Mouse (Mus musculus) cerebellum, adult 2 months (tissue): ENCODE results near the gene Sass6. TPM values are rescaled to one million over a fixed set of nuclear protein-coding genes. Genes with fewer than 3 reads are reported as not detected.
"Not testable (repeated sequence)": the region's sequence is repeated elsewhere in the genome, so short reads cannot be mapped to it uniquely, and the experiment has no call there.

Experiments used
- DNase-seq, 2 experiments: peaks; one replicate each; pipeline ENCODE4 v3.0.0; 2021
- H3K27ac ChIP-seq: fragments of 200-500 bp; 2 replicates; pipeline ENCODE4 v1.5.1; 2012; ENCODE audit warnings: low read length, control low read depth, inconsistent platforms; ENCODE audit not compliant: insufficient read depth
- H3K27me3 ChIP-seq: fragments of 200-500 bp; 2 replicates; pipeline ENCODE4 v1.6.1; 2012; ENCODE audit warnings: inconsistent platforms, mild to moderate bottlenecking, low read length, moderate library complexity; ENCODE audit not compliant: control insufficient read depth, insufficient read depth
- H3K4me1 ChIP-seq: fragments of 200-500 bp; 2 replicates; pipeline ENCODE4 v1.6.1; 2011; ENCODE audit warnings: low read length; ENCODE audit not compliant: control insufficient read depth, insufficient read depth
- H3K4me3 ChIP-seq: fragments of 200-500 bp; replicated peaks from 2 replicates; pipeline ENCODE3; 2011; ENCODE audit warnings: mild to moderate bottlenecking, low read depth, low read length, control low read depth; ENCODE audit not compliant: insufficient read depth
- CTCF ChIP-seq: fragments of 200-500 bp; IDR thresholded peaks from 2 replicates; pipeline ENCODE4 v1.5.1; 2011; ENCODE audit warnings: low read depth, mild to moderate bottlenecking, control low read depth, low read length, moderate library complexity, borderline replicate concordance; ENCODE audit not compliant: insufficient read depth
- POLR2A ChIP-seq: fragments of 200-500 bp; IDR thresholded peaks from 2 replicates; pipeline ENCODE4 v1.6.1; 2011; ENCODE audit warnings: low read length, control low read depth, borderline replicate concordance; ENCODE audit not compliant: insufficient read depth
- WGBS: fragments of 180-500 bp; shearing (Covaris S2); methylation state at CpG from one replicate; pipeline ENCODE4 v1.1.7; 2018; 5-methylcytosine and 5-hydroxymethylcytosine counted together
- polyA plus RNA-seq: library from polyadenylated mRNA; depleted of rRNA; stranded (reverse); fragments of >200 nt; gene quantifications from 2 replicates; pipeline ENCODE4 v1.2.3, GENCODE M21; 2012; rRNA removed

Gene Sass6
- polyA plus RNA-seq = 8.6 and 9.7 TPM in 2 replicates

DNA sequence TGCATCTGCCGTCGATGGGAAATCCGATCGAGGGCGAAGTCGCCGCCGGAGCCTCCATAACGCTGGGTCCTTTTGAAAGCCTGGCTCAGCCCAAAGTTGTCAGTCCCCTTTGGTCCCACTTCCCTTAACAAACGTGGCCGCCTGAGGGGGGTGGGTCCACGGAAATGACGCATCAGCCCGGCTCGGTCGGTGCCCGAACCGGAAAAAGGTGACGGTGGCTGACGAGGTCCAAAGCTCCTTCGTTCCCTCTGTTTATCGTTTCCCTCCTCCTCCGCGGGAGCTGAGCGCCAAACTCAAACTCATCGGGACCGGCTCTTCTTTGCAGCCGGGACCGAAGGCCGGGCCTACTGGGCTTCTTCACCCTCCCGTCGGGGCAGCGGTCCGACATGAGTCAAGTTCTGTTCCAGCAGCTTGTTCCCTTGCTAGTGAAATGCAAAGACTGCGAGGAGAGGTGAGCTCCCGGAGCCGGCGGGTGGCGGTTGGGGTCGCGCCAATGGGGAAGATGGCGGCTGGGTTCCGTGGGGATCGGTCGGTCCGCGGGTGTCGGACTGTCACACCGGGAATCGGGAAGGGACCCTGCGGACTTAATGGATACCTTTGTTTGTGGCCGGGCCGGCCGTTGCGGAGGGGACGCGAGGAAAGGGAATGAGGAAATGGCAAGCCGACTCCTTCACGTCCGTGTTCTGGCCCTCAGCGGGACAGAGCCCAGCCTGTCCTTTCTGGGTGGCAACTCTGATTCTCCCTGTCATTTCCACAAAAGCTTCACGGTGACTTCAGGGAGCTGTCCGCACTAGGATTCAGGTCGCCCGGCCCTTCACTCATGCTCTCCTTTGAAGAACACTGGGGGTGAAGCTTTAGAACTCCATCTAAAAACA is at the start of gene Sass6:
TSS of gene Sass6 (plus strand) at position 255 of the 875 bp plus-strand sequence.
- H3K27me3 ChIP-seq = no peaks in the 10 kb centered on the region
- H3K4me3 ChIP-seq = peak within 1 kb of the TSS; percentile 76
- peak; percentile 97 to 99 for DNase-seq
- no peaks in the 10 kb centered on the region for H3K4me1 ChIP-seq
- WGBS = under 1% methylated on average over 65 of the region's 65 CpGs
- peak within 1 kb of the TSS; percentile 14 for H3K27ac ChIP-seq
- no peak for TF ChIP-seq CTCF
- TF ChIP-seq POLR2A = peak; percentile 53; the same call in 1 of the 2 replicates

DNA sequence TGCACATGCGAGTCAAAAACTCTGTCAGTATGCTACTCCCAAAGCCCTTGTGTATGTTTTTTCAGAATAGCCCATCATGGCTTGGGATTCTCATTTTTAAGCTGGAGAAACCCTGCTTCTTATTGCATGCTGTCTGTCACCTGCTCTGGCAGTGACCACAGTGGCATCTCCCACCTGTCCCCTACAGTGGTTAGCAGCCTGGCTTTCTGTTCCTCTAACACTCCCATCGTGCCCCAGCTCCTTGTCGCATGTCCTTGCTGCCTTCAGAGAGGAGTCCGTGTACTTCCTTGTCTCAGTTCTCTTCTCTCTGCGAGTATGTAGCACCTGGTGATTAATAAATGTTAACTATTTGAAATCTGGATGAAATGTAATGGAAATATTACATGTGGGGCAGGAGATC is 47.4 kb upstream of the Sass6 start:
- Histone ChIP-seq H3K27ac (no peak overlapping the region), H3K4me1 (no peaks in the 10 kb centered on the region), H3K27me3 (no peaks in the 10 kb centered on the region), H3K4me3 (no peak overlapping the region)
- no peak for DNase-seq
- WGBS = 90% methylated on average over 5 of the region's 5 CpGs
- TF ChIP-seq CTCF (no peak), POLR2A (no peak)

DNA sequence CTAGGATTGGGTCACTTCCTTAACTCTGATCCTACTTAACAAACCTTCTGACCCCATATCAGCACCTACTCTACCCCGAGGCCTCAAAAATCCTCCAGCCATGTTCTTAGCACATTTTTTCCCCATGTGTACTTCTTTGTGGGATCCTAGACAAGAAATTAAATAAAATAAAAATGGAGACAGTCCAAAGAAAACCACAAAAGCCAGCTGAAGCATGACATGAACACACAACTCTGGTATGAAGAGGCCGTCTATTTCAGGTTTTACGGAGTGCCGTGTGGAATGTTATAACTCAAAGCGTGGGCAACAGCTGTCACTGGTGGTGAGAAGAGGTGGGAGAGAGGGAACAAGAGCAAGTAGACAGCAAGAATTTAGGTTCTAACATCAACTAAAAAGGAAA is 43.4 kb upstream of the Sass6 start:
- Histone ChIP-seq H3K4me1 (no peaks in the 10 kb centered on the region), H3K4me3 (no peak overlapping the region), H3K27ac (no peak overlapping the region), H3K27me3 (no peaks in the 10 kb centered on the region)
- DNase-seq = no peak
- TF ChIP-seq POLR2A (no peak), CTCF (no peak)
- WGBS = 96% methylated on average over 5 of the region's 5 CpGs

DNA sequence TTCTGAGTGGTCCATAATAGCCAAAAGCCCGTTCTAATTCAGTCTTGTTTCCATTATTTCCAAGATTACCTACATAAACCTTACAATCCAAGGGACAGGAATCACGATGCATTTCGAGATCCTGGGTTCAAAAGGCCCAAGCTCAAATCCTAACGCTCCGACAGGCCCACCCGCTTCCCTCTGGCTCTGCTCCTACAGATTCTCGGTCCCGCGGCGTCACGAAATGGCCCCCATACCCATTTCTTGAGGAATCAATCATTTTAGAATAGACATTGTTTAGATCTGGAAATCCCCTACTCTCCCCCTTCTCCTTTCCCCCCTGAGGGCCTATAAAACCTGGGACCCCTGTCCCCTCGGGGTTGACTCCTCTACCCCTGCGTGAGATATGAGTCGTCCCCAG is 33.5 kb upstream of the Sass6 start:
- WGBS = 93% methylated on average over 14 of the region's 14 CpGs

DNA sequence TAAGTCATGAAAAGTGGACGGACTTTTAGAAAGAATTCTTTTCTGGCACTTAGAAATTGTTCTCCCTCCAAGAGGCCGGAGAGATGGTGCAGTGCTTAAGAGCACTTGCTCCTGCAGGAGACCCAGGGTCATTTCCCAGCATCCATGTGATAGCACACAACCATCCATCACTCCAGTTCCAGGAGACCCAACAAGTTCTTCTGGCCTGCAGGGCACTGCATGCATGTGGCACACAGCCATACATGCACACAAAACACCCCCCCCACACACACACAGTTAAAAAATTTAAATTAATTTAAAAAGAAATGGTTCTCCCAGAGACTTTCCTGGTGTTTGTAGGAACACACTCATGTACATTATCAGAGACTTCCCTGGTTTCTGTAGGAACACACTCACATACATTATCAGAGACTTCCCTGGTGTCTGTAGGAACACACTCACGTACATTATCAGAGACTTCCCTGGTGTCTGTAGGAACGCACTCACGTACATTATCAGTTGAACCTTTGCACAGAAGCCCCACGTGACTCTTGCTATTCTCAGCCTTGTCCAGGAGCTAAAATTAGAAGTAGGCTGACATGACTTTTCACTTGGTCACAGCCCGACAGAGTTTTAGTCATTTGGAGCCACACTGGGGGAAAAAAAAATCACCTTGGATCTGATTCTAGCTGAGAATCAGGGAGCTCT is 32.2 kb upstream of the Sass6 start, which contains the start of gene Lrrc39:
TSS of gene Lrrc39 (plus strand) at position 566 of the 687 bp plus-strand sequence.
- H3K4me3 ChIP-seq = no peak within 1 kb of the TSS
- no peak for TF ChIP-seq CTCF
- no peak for TF ChIP-seq POLR2A
- 74% methylated on average over 7 of the region's 7 CpGs for WGBS
- no peaks in the 10 kb centered on the region for H3K4me1 ChIP-seq
- peak in 1 of 2 experiments; percentile 57 for DNase-seq
- no peaks in the 10 kb centered on the region for H3K27me3 ChIP-seq
- no peak within 1 kb of the TSS for H3K27ac ChIP-seq

More for the DNA sequence above, 33.5 kb upstream of the Sass6 start:
- H3K27me3 ChIP-seq, H3K4me1 ChIP-seq, H3K4me3 ChIP-seq, H3K27ac ChIP-seq: not testable (repeated sequence)
- peak; percentile 12 to 21 for DNase-seq

GRCm38 (mm10) chr3:116563095-116563492 is 31.7 kb upstream of the Sass6 start:
- TF ChIP-seq POLR2A (no peak), CTCF (no peak)
- H3K4me1 ChIP-seq = no peaks in the 10 kb centered on the region
- DNase-seq = no peak
- WGBS = 81% methylated on average over 7 of the region's 7 CpGs
- H3K4me3 ChIP-seq = no peak overlapping the region
- H3K27ac ChIP-seq = no peak overlapping the region
- no peaks in the 10 kb centered on the region for H3K27me3 ChIP-seq

DNA sequence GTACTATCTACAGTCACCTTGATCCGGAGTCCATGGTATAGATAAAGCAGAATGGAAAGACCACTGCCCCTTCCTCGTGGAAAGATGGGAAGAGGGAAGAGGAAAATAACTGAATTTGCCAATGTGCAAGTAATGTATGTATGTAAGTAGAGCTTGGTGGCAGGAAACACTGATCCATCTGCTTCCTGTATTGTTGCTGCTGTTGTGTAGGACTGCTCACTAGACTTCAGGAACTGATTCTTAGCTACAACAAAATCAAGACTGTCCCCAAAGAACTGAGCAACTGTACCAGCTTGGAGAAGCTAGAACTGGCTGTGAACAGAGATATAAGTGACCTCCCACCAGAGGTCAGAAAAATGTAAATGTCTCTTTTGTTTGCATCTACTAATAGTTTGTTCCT is 24.2 kb upstream of the Sass6 start:
- Histone ChIP-seq H3K27ac (no peak overlapping the region), H3K4me3 (no peak overlapping the region), H3K4me1 (no peaks in the 10 kb centered on the region), H3K27me3 (no peaks in the 10 kb centered on the region)
- 60% methylated on average over 2 of the region's 2 CpGs for WGBS
- DNase-seq = no peak
- TF ChIP-seq POLR2A (no peak), CTCF (no peak)

GRCm38 (mm10) chr3:116577286-116577685 is 17.5 kb upstream of the Sass6 start:
- Histone ChIP-seq H3K4me1 (no peaks in the 10 kb centered on the region), H3K27ac (no peak overlapping the region), H3K27me3 (no peaks in the 10 kb centered on the region), H3K4me3 (no peak overlapping the region)
- DNase-seq = no peak
- 61% methylated on average over 3 of the region's 3 CpGs for WGBS
- no peak for TF ChIP-seq POLR2A
- TF ChIP-seq CTCF = peak; percentile 10; the same call in 1 of the 2 replicates
